Mouse (Mus musculus): ENCODE data around the gene Fgfr2.
"Not testable (repeated sequence)": the region's sequence is repeated elsewhere in the genome, so short reads cannot be mapped to it uniquely, and the experiment has no call there.

Gene Fgfr2

DNA sequence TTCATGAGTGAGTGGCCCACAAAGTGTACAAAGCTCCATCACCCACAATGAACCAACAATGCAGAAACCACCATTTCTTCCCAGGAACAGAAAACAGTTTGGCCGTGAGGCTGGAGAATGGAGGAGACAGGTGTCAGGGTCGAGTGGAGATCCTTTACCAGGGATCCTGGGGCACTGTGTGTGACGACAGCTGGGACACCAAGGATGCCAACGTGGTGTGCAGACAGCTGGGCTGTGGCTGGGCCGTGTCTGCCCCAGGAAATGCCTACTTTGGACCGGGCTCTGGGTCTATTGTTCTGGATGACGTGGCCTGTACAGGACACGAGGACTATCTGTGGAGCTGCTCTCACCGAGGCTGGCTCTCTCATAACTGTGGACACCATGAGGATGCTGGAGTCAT lies 2040.7 kb downstream of the Fgfr2 start:
- DNase-seq (ENCODE audit: low read depth, low spot score): not testable (repeated sequence)

DNA sequence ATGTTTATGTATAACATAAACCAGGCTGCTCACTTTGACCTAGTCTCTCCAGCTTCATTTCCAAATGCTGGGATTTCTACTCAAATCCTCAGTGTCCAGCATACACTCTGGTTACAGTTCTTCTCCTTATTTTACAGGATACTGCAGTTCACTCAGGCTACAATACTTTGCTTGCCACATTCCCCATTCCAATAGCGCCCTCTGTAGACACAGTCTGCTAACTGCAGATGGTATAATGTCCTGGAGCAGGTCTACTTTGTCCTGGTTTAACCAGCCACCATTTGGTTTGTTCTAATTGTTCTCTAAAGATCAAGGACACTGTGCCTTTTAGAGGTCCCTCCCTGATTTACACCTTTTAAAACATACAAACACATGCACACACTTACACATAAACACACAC lies 2047.2 kb downstream of the Fgfr2 start:
- DNase-seq (ENCODE audit: low read depth, low spot score): no peak

DNA sequence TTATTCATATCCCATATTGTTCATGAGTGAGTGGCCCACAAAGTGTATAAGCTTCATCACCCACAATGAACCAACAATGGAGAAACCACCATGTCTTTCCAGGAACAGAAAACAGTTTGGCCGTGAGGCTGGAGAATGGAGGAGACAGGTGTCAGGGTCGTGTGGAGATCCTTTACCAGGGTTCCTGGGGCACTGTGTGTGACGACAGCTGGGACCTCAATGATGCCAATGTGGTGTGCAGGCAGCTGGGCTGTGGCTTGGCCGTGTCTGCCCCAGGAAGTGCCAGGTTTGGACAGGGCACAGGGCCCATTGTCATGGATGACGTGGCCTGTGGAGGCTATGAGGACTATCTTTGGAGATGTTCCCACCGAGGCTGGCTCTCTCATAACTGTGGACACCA lies 2049.1 kb downstream of the Fgfr2 start:
- DNase-seq (ENCODE audit: low read depth, low spot score): not testable (repeated sequence)

DNA sequence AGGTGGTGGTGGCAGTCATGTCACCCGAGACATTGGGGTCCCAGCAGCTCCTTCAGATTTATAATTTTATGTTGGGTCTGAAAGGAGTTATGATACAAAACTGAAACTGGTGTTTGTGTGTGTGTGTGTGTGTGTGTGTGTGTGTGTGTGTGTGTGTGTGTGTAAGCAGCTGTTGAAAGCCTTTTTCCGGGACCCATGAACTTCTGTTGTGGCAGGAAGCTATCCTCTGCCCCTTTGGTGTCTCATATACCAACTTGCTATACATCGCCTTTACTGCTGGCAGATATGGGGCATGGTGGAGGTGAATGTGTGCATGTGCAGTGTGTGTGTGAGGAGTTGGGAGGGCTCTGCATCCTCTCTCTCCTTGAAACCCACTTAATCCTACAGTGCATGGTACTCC lies 2049.7 kb downstream of the Fgfr2 start:
- DNase-seq (ENCODE audit: low read depth, low spot score): not testable (repeated sequence)

DNA sequence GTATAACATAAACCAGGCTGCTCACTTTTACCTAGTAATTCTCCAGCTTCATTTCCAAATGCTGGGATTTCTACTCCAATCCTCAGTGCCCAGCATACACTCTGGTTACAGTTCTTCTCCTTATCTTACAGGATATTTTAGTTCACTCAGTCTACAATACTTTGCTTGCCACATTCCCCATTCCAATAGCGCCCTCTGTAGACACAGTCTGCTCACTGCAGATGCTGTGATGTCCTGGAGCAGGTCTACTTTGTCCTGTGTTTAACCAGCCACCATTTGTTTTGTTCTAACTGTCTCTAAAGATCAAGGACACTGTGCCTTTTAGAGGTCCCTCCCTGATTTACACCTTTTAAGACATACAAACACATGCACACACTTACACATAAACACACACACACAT lies 2055.0 kb downstream of the Fgfr2 start:
- not testable (repeated sequence) for DNase-seq (ENCODE audit: low read depth, low spot score)

DNA sequence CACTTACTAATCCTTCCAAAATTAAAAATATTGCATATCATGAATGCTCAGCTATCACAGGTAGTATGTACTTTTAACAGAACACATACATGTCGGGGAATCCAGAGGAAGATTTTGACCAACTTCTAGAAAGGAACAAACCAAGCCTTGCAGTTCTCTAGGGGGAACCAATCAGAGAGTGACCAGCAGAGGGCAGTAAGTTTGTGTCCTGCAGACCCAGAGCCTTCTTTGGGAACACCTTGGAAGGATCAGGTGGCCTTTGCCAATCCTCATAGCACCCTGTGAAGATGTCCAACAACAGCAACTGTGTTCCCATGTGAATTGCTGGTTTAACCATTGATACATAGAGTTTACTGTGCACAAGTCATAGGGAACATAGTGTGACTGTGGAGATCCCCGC lies 2060.6 kb downstream of the Fgfr2 start:
- DNase-seq (ENCODE audit: low read depth, low spot score): no peak

DNA sequence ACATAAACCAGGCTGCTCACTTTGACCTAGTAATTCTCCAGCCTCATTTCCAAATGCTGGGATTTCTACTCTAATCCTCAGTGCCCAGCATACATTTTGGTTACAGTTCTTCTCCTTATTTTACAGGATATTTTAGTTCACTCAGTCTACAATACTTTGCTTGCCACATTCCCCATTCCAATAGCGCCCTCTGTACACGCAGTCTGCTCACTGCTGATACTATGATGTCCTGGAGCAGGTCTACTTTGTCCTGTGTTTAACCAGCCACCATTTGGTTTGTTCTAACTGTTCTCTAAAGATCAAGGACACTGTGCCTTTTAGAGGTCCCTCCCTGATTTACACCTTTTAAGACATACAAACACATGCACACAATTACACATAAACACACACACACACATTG lies 2063.3 kb downstream of the Fgfr2 start:
- not testable (repeated sequence) for DNase-seq (ENCODE audit: low read depth, low spot score)

DNA sequence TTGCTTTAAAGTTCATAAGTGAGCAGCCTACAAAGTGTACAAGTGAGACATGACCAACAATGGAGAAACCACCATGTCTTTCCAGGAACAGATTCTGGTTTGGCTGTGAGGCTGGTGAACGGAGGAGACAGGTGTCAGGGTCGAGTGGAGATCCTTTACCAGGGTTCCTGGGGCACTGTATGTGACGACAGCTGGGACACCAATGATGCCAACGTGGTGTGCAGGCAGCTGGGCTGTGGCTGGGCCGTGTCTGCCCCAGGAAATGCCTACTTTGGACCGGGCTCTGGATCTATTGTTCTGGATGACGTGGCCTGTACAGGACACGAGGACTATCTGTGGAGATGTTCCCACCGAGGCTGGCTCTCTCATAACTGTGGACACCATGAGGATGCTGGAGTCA lies 2065.2 kb downstream of the Fgfr2 start:
- DNase-seq (ENCODE audit: low read depth, low spot score): not testable (repeated sequence)

DNA sequence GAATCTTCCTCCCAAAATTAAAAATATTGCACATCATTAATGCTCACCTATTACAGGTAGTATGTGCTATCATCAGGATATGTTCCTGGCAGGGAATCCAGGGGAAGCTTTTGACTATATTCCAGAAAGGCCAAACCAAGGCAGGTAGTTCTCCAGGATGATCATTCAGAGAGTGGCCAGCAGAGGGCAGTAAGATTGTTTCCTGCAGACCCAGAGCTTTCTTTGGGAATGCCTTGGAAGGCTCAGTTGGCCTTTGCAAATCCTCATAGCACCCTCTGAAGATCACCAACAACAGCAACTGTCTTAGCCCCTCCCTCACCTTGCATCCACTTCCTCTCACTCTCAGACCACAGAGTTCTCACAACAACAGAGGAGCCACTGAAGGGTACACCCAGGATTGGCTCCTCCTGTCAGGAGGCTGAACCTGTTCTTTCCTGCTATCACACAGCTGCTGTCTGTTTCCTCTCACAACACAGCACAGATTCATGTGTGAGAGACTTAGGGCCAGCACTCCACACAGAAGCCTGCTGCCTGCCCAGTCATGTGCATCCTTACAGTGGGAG lies 2068.3 kb downstream of the Fgfr2 start:
- DNase-seq (ENCODE audit: low read depth, low spot score): no peak

DNA sequence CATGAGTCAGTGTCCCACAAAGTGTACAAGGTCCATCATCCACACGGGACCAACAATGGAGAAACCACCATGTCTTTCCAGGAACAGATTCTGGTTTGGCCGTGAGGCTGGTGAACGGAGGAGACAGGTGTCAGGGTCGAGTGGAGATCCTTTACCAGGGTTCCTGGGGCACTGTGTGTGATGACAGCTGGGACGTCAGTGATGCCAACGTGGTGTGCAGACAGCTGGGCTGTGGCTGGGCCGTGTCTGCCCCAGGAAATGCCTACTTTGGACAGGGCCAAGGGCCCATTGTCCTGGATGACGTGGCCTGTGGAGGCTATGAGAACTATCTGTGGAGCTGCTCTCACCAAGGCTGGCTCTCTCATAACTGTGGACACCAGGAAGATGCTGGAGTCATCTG lies 2073.3 kb downstream of the Fgfr2 start:
- DNase-seq (ENCODE audit: low read depth, low spot score): not testable (repeated sequence)

DNA sequence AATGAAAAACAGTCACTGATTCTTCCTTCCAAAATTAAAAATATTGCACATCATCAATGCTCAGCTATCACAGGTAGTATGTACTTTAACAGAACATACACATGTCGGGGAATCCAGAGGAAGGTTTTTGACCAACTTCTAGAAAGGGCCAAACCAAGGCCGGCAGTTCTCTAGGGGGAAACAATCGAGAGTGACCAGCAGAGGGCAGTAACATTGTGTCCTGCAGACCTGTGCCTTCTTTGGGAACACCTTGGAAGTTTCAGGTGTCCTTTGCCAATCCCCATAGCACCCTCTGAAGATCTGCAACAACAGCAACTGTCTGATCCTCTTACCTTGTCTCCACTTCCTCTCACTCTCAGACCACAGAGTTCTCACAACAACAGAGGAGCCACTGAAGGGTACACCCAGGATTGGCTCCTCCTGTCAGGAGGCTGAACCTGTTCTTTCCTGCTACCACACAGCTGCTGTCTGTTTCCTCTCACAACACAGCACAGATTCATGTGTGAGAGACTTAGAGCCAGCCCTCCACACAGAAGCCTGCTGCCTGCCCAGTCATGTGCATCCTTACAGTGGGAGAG lies 2077.8 kb downstream of the Fgfr2 start:
- not testable (repeated sequence) for DNase-seq (ENCODE audit: low read depth, low spot score)

DNA sequence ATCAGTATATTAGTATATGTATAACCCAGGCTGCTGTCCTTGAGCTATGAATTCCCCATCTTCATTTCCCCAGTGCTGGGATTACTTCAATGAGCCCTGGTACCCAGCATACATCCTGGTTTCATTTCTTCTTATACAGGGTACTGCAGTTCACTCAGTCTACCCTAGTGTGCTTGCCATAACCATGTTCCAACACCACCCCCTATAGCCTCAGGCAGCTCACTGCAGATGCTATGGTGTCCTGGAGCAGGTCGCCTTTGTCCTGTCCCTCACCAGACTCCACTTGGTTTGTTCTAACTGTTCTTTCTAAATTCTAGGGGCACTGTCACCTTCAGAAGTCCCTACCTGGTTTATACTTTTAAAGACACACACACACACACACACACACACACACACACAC lies 2080.5 kb downstream of the Fgfr2 start:
- no peak for DNase-seq (ENCODE audit: low read depth, low spot score)

DNA sequence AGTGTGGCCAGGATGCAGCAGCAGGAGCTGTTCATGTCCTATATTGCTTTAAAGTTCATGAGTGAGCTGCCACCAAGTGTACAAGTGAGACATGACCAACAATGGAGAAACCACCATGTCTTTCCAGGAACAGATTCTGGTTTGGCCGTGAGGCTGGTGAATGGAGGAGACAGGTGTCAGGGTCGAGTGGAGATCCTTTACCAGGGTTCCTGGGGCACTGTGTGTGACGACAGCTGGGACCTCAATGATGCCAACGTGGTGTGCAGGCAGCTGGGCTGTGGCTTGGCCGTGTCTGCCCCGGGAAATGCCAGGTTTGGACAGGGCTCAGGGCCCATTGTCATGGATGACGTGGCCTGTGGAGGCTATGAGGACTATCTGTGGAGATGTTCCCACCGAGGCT lies 2082.4 kb downstream of the Fgfr2 start:
- not testable (repeated sequence) for DNase-seq (ENCODE audit: low read depth, low spot score)

DNA sequence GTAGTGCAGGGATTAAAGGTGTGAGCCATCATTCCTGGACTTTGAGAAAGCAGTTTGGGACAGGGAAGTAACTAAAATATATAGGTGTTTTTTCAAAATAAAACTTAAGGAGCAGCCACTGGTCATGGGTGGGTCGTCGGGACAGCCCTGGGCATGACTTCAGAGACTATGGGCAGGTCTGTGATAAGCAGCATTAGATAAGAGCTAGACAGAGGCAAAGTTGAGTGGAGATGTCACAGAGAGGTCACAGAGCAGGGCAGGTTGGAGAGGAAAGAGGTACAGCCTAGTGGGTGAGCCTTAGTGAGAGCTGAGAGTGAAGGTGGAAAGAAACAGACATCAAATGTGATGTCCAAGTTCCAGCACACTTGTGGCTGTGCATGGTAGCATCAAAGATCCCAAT lies 2086.1 kb downstream of the Fgfr2 start:
- no peak for DNase-seq (ENCODE audit: low read depth, low spot score)

DNA sequence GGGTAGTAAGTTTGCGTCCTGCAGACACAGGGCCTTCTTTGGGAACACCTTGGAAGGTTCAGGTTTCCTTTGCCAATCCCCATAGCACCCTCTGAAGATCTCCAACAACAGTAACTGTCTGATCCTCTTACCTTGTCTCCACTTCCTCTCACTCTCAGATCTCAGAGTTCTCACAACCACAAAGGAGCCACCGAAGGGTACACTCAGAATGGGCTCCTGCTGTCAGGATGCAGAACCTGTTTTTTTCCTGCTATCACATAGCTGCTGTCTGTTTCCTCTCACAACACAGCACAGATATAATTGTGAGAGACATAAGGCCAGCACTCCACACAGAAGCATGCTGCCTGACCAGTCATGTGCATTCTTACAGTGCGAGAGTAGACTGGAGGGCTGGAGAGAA lies 2086.8 kb downstream of the Fgfr2 start:
- no peak for DNase-seq (ENCODE audit: low read depth, low spot score)

DNA sequence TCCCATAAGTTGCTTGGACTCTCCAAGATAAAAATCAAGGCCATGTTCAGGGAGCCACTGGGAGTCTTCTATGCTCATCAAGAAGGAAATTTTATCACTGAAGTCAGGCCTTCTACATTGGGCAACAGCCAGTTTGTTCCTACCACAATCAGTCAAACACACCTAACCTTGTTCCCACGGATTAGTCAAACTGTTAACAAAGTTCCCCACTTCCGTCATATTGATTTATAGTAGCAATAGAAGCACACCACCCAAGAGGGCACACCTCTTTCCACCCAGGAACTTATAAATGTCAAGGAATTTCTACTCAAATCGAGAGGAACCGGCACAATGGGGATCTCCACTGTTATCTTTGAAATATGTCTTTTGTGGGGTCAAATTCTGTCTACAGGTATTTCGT lies 2091.4 kb downstream of the Fgfr2 start, which contains the start of gene Dmbt1:
TSS of gene Dmbt1 (plus strand) at position 299 of the 400 bp plus-strand sequence.
- DNase-seq (ENCODE audit: low read depth, low spot score): no peak

DNA sequence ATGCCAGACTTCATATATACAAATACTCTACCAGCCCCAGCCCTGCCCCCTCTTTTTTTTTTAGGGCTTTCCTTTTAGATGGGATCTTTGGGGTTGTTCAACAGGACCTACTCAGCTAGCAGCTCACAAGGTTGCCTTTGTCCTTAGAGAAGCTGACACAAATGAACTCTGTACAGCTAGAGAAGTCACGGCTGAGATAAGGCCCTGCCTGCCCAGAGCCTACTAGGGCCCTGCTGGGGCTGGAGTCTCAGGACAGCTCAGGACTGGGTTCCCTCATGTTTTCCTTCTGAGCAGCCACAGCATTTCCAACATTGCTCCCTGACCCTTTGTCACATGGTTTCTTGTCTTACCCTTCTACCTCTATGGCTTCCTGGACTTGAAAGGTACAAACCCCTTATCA lies 2095.6 kb downstream of the Fgfr2 start:
- DNase-seq (ENCODE audit: low read depth, low spot score): no peak

DNA sequence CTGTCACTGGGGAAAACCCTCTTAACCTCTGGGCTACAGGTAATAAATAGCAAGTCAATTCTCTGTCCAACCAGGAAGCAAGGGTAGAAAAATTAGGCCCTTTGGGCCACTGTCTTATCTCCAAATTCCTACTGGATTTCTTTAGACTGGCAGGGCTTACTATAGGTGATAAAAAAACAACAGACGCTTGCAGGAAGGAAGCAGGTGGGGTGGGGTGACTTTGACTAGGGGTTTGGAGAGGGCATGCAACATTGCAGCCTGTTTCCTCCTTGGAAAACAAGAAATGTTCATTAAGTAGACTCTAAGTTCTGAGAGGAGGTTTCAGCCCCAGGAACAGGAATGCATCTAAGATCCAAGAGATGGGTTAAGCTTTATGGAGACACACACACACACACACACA lies 2098.3 kb downstream of the Fgfr2 start:
- no peak for DNase-seq (ENCODE audit: low read depth, low spot score)

DNA sequence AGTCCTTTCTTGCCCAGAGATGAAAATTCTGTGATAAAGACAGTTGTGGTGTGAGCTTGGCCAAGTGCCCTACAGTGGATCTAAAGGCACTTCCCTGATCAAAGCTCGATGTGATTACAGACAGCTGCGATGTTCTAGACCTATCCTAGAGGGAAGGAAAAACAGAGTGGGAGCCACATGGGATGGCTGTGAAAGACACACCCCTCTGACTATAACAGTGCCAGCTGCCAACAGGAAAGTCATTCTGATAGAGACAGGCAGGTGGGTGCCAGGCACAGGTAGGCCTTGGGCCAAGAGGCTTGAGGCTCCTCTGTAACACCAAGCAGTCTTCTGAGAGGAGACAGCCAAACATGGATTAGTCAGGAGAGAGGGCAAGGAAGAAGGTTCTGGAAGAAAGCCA lies 2104.0 kb downstream of the Fgfr2 start:
- no peak for DNase-seq (ENCODE audit: low read depth, low spot score)

DNA sequence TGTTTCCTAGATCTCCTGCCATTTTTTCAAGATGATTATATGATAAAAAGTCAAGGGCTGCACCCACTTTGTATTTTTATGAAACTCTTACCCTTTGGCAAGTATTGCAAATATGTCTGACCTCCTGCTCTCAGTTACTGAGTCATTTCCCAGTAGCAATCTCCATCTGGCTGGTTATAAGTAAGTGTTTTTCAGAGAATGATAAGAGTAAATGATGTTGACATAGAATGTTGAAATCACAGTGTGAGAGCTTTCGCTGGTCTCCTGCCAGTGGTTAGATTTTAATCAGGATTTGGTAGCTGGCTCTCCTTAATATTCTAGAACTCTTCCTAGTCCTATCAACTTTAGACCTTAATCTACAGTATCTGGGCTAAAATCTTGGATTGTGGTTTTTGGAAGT lies 2111.2 kb downstream of the Fgfr2 start:
- DNase-seq (ENCODE audit: low read depth, low spot score): peak; percentile 11

DNA sequence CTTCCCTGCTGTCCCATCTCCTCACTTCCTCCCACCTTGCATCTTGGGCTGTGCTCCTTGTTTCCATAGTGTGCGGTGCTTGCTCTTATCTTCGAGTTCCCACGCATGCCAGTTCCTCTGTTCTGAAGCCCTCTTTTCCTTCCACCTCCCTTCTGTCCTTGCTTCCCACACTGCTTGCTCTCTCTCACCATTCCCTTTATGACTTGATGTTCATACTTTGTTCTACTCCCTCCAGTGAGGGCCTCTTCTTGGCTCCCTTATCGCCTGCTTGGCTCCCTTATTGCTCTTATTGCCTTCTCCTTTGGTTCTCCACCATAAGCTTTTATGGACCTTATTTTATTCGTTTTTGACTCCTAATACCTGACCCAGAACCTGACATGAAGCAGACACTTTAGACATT lies 2114.0 kb downstream of the Fgfr2 start:
- DNase-seq (ENCODE audit: low read depth, low spot score): no peak

DNA sequence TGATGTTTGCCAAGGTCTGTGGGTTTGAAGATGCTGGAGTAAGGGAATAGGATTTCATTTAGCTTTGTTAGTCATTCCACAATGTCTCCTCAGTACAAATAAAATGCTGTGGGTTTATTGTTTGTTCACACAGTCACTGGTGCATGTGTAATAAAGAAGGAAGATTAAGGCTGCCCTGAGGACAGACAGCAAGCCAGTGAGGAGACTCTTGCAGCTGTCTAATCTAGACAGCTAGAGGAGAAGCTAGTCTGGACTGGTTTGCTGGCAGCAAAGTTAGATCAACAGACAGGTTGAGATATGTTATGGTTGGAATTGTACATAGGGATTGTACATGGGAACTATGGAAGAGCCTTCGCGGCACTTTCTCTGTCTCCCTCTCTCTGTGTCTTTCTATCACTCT lies 2115.9 kb downstream of the Fgfr2 start:
- DNase-seq (ENCODE audit: low read depth, low spot score): no peak

DNA sequence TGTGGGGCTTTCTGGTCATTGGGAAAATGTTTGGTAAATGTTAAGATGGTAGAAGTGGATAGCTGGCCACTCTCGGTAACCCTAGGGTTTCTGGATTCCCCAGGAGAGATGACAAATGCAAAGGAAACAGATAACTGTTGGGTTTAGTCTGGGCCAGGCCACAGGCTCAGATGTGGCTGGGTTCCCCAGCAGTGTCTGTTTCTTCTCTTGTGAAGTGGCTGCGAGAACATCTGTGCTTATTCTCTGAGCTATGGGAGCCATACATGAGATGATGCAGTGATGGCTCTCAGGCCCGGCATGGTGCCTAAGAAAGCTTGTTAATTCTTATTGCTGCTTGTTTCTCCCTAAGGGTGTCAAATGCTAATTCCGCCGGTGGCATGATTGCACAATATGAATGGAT lies 2119.1 kb downstream of the Fgfr2 start:
- no peak for DNase-seq (ENCODE audit: low read depth, low spot score)
